18 mouse cellular contexts compared by ENCODE assay signal in genomic region chr5:140654096-140654845, GRCm38 (mm10). TPM values are rescaled to one million over a fixed set of nuclear protein-coding genes. Genes with fewer than 3 reads are reported as not detected.
DNase-seq lines count a peak whose midpoint lies in the region; ATAC-seq and TF ChIP-seq lines count a peak whose summit lies in the region.
"Had no signal": no experiment of that assay in that cellular context is flagged by ENCODE, and none has a peak within 500 bp of the region (broad histone marks: within the 10 kb centered on the region; RNA-seq: fewer than 3 reads in every experiment).

No protein-coding gene starts in this region.

- H3K4me2 ChIP-seq in kidney, embryonic 15.5 days: no peak overlapping the region
- H3K4me2 ChIP-seq: embryonic facial prominence, embryonic 15.5 days; hindbrain, embryonic 13.5 days; limb, embryonic 12.5 days had no signal

- ATAC-seq in kidney, embryonic 15.5 days (replicated peaks; ENCODE audit: low FRiP score): no peak
- ATAC-seq: forebrain, embryonic 14.5 days had no signal

- peak; percentile 19; the same call in 1 of the 2 replicates for TF ChIP-seq POLR2A in small intestine, adult 2 months (IDR thresholded peaks at IDR 0.05; ENCODE audit: low read depth, low read length)

- H3K4me1 ChIP-seq in kidney, embryonic 15.5 days: peaks cover 23% of the 10 kb centered on the region
- peaks cover 20% of the 10 kb centered on the region for H3K4me1 ChIP-seq in small intestine, adult 2 months (ENCODE audit: control insufficient read depth, insufficient read depth, insufficient read length, low read length)
- peaks cover 15% of the 10 kb centered on the region for H3K4me1 ChIP-seq in embryonic facial prominence, embryonic 10.5 days

- WGBS in kidney, embryonic 15.5 days: 64% methylated on average over 15 of the region's 15 CpGs
- WGBS in small intestine, adult 2 months: 31% methylated on average over 15 of the region's 15 CpGs
- 86% methylated on average over 15 of the region's 15 CpGs for WGBS in embryonic facial prominence, embryonic 10.5 days

- H3K27ac ChIP-seq in kidney, embryonic 15.5 days: no peak overlapping the region
- peak overlapping the region; percentile 86 for H3K27ac ChIP-seq in small intestine, adult 2 months (ENCODE audit: insufficient read depth, low read depth, low read length)
- H3K27ac ChIP-seq in embryonic facial prominence, embryonic 10.5 days (replicated peaks): no peak overlapping the region
- H3K27ac ChIP-seq: embryonic facial prominence, embryonic 15.5 days; hindbrain, embryonic 13.5 days; layer of hippocampus, adult 2 months; left cerebral cortex, adult 2 months; limb, embryonic 12.5 days; midbrain, embryonic 10.5 days had no signal

- no peaks in the 10 kb centered on the region for H3K36me3 ChIP-seq in kidney, embryonic 15.5 days
- no peaks in the 10 kb centered on the region for H3K36me3 ChIP-seq in small intestine, adult 2 months (ENCODE audit: control insufficient read depth, insufficient read depth, low read length)
- no peaks in the 10 kb centered on the region for H3K36me3 ChIP-seq in embryonic facial prominence, embryonic 10.5 days (replicated peaks)
- H3K36me3 ChIP-seq: embryonic facial prominence, embryonic 15.5 days; hindbrain, embryonic 13.5 days; limb, embryonic 12.5 days; midbrain, embryonic 10.5 days had no signal

- TF ChIP-seq CTCF in small intestine, adult 2 months (IDR thresholded peaks at IDR 0.05; ENCODE audit: extremely low read depth, insufficient read length, insufficient replicate concordance, low read depth, low read length): no peak

- H3K4me3 ChIP-seq in kidney, embryonic 15.5 days (replicated peaks): no peak overlapping the region
- no peak overlapping the region for H3K4me3 ChIP-seq in small intestine, adult 2 months (ENCODE audit: low read depth, low read length)
- H3K4me3 ChIP-seq in embryonic facial prominence, embryonic 10.5 days: no peak overlapping the region
- H3K4me3 ChIP-seq: embryonic facial prominence, embryonic 15.5 days; hindbrain, embryonic 13.5 days; layer of hippocampus, adult 2 months; left cerebral cortex, adult 2 months; limb, embryonic 12.5 days; midbrain, embryonic 10.5 days had no signal

- no peak overlapping the region for H3K9ac ChIP-seq in kidney, embryonic 15.5 days
- H3K9ac ChIP-seq: embryonic facial prominence, embryonic 15.5 days; hindbrain, embryonic 13.5 days; limb, embryonic 12.5 days had no signal

- H3K9me3 ChIP-seq in kidney, embryonic 15.5 days (replicated peaks): no peaks in the 10 kb centered on the region
- no peaks in the 10 kb centered on the region for H3K9me3 ChIP-seq in embryonic facial prominence, embryonic 10.5 days
- H3K9me3 ChIP-seq: embryonic facial prominence, embryonic 15.5 days; hindbrain, embryonic 13.5 days; limb, embryonic 12.5 days; midbrain, embryonic 10.5 days had no signal

- peak; percentile 59 to 68 for DNase-seq in kidney, adult 8-10 months
- peak; percentile 90 to 96 for DNase-seq in adrenal gland, adult (ENCODE audit: inconsistent age in 2 of 2, low spot score in 1 of 2)
- peak; percentile 83 to 88 for DNase-seq in adrenal gland, postnatal 36 days
- no peak for DNase-seq in spleen, postnatal 14 days (ENCODE audit: low spot score in 2 of 2)
- no peak for DNase-seq in embryonic facial prominence, embryonic 10.5 days (ENCODE audit: low spot score)
- DNase-seq: cerebellum, adult 18-20 months; heart, adult 11 months; lung, postnatal 14 days; thymus, adult 2 months had no signal

- no peaks in the 10 kb centered on the region for H3K27me3 ChIP-seq in kidney, embryonic 15.5 days
- H3K27me3 ChIP-seq in small intestine, adult 2 months (ENCODE audit: control insufficient read depth, insufficient read depth, low read length): no peaks in the 10 kb centered on the region
- 0 out of 2 replicates have a peak, but pooled peaks cover 2% of the 10 kb centered on the region for H3K27me3 ChIP-seq in embryonic facial prominence, embryonic 10.5 days (replicated peaks; ENCODE audit: low read depth, poor library complexity, severe bottlenecking)
- H3K27me3 ChIP-seq: embryonic facial prominence, embryonic 15.5 days; hindbrain, embryonic 13.5 days; limb, embryonic 12.5 days had no signal

RNA-seq across cellular contexts. Expression of gene Ttyh3, which starts 5.4 kb away (rescaled TPM):
- polyA plus RNA-seq in kidney, embryonic 15.5 days (2015; fragmentation: Nextera tagmentation; extraction: Ambion mirVana): 32.3 and 39.9 TPM in 2 replicates
- total RNA-seq in adrenal gland, postnatal 36 days (2021): 100 to 1,000 TPM in 1 of 2 experiments, 10 to 100 TPM in 1; 42.4 to 108 TPM
- 35.3 and 72.5 TPM in 2 replicates for polyA plus RNA-seq in small intestine, adult 2 months (2012; rRNA removed)
- 33.4 and 35.5 TPM in 2 replicates for polyA plus RNA-seq in embryonic facial prominence, embryonic 10.5 days (2016; fragmentation: Nextera tagmentation; extraction: Ambion mirVana)

RNA-seq across cellular contexts. Expression of gene Lfng, which starts 47.2 kb away (rescaled TPM):
- polyA plus RNA-seq in kidney, embryonic 15.5 days (2015; fragmentation: Nextera tagmentation; extraction: Ambion mirVana): 32.3 and 34.5 TPM in 2 replicates
- total RNA-seq in adrenal gland, postnatal 36 days (2021): 10 to 100 TPM in 1 of 2 experiments, 1 to 10 TPM in 1; 9.6 to 12.7 TPM
- 25.6 and 29.9 TPM in 2 replicates for polyA plus RNA-seq in small intestine, adult 2 months (2012; rRNA removed)
- polyA plus RNA-seq in embryonic facial prominence, embryonic 10.5 days (2016; fragmentation: Nextera tagmentation; extraction: Ambion mirVana): 11.7 and 14.9 TPM in 2 replicates

RNA-seq across cellular contexts. Expression of gene Iqce, which starts 47.9 kb away (rescaled TPM):
- 25.7 and 29.3 TPM in 2 replicates for polyA plus RNA-seq in kidney, embryonic 15.5 days (2015; fragmentation: Nextera tagmentation; extraction: Ambion mirVana)
- total RNA-seq in adrenal gland, postnatal 36 days (2021): 10 to 100 TPM; 18.6 to 19.7 TPM
- 3.4 and 6.9 TPM in 2 replicates for polyA plus RNA-seq in small intestine, adult 2 months (2012; rRNA removed)
- 27.4 and 28.2 TPM in 2 replicates for polyA plus RNA-seq in embryonic facial prominence, embryonic 10.5 days (2016; fragmentation: Nextera tagmentation; extraction: Ambion mirVana)

RNA-seq across cellular contexts. Expression of gene Brat1, which starts 50.5 kb away (rescaled TPM):
- 21.5 and 25.0 TPM in 2 replicates for polyA plus RNA-seq in kidney, embryonic 15.5 days (2015; fragmentation: Nextera tagmentation; extraction: Ambion mirVana)
- 10 to 100 TPM; 16.4 to 25.6 TPM for total RNA-seq in adrenal gland, postnatal 36 days (2021)
- polyA plus RNA-seq in small intestine, adult 2 months (2012; rRNA removed): 8.8 and 17.8 TPM in 2 replicates
- 22.8 and 24.9 TPM in 2 replicates for polyA plus RNA-seq in embryonic facial prominence, embryonic 10.5 days (2016; fragmentation: Nextera tagmentation; extraction: Ambion mirVana)

Comparison
In these comparisons a context has a peak if more than half of its experiments do, and no peak if none do; other contexts are left out.
1. DNase-seq: peak in kidney, adult 8-10 months (2 of 2), adrenal gland, adult (2 of 2) and adrenal gland, postnatal 36 days (2 of 2); none in spleen, postnatal 14 days (0 of 2) and embryonic facial prominence, embryonic 10.5 days (single experiment).